14 mouse cellular contexts compared by ENCODE assay signal in genomic region chr11:76427781-76428180, GRCm38 (mm10). TPM values are rescaled to one million over a fixed set of nuclear protein-coding genes. Genes with fewer than 3 reads are reported as not detected.
DNase-seq lines count a peak whose midpoint lies in the region; ATAC-seq and TF ChIP-seq lines count a peak whose summit lies in the region.
"Had no signal": no experiment of that assay in that cellular context is flagged by ENCODE, and none has a peak within 500 bp of the region (broad histone marks: within the 10 kb centered on the region; RNA-seq: fewer than 3 reads in every experiment).

No protein-coding gene starts in this region.

- no peak for DNase-seq in hindbrain, postnatal 0 days (ENCODE audit: low spot score)
- DNase-seq in right cerebral cortex, adult 18-20 months = peak; percentile 49
- DNase-seq in right cerebral cortex, adult 2 months (ENCODE audit: low spot score in 2 of 2) = no peak
- no peak for DNase-seq in thymus, postnatal 4 days
- DNase-seq in embryo, embryonic 9.5 days (ENCODE audit: extremely low spot score) = no peak
- DNase-seq: cerebellum, postnatal 14 days; embryo, embryonic 11 days; thymus, postnatal 36 days had no signal

- no peak overlapping the region for H3K4me3 ChIP-seq in hindbrain, embryonic 13.5 days
- H3K4me3 ChIP-seq in hindbrain, postnatal 0 days (ENCODE audit: low read length) = no peak overlapping the region
- H3K4me3 ChIP-seq in heart, embryonic 12.5 days = no peak overlapping the region
- H3K4me3 ChIP-seq: forebrain, embryonic 13.5 days; limb, embryonic 15.5 days; neural tube, embryonic 13.5 days had no signal

- ATAC-seq in hindbrain, embryonic 13.5 days (ENCODE audit: low FRiP score) = no peak
- no peak for ATAC-seq in hindbrain, postnatal 0 days
- ATAC-seq in heart, embryonic 12.5 days (ENCODE audit: insufficient number of reproducible peaks, low FRiP score) = peak; percentile 40; the same call in 1 of the 2 replicates
- ATAC-seq: forebrain, embryonic 13.5 days had no signal

- H3K9ac ChIP-seq in hindbrain, embryonic 13.5 days = no peak overlapping the region
- H3K9ac ChIP-seq in hindbrain, postnatal 0 days (replicated peaks; ENCODE audit: low read length) = no peak overlapping the region
- H3K9ac ChIP-seq in heart, embryonic 12.5 days = 0 out of 2 replicates have a peak overlapping the region, but pooled peaks have one; percentile 48
- H3K9ac ChIP-seq: forebrain, embryonic 13.5 days; limb, embryonic 15.5 days; neural tube, embryonic 13.5 days had no signal

- 0 out of 2 replicates have a peak overlapping the region, but pooled peaks have one; percentile 15 for H3K27ac ChIP-seq in hindbrain, embryonic 13.5 days
- H3K27ac ChIP-seq in hindbrain, postnatal 0 days = no peak overlapping the region
- peak overlapping the region; percentile 91 for H3K27ac ChIP-seq in heart, embryonic 12.5 days (ENCODE audit: poor library complexity, severe bottlenecking)
- H3K27ac ChIP-seq: forebrain, embryonic 13.5 days; kidney, postnatal 0 days; limb, embryonic 15.5 days; neural tube, embryonic 13.5 days had no signal

- H3K27me3 ChIP-seq in hindbrain, embryonic 13.5 days = no peaks in the 10 kb centered on the region
- no peaks in the 10 kb centered on the region for H3K27me3 ChIP-seq in hindbrain, postnatal 0 days (ENCODE audit: insufficient read depth, low read length)
- H3K27me3 ChIP-seq in heart, embryonic 12.5 days (replicated peaks) = no peaks in the 10 kb centered on the region
- H3K27me3 ChIP-seq: forebrain, embryonic 13.5 days; limb, embryonic 15.5 days; neural tube, embryonic 13.5 days had no signal

- H3K36me3 ChIP-seq in hindbrain, embryonic 13.5 days = peaks cover 74% of the 10 kb centered on the region
- peaks cover 20% of the 10 kb centered on the region; the same call in 1 of the 2 replicates for H3K36me3 ChIP-seq in hindbrain, postnatal 0 days (ENCODE audit: insufficient read depth, low read length)
- peaks cover 24% of the 10 kb centered on the region for H3K36me3 ChIP-seq in heart, embryonic 12.5 days

- 67% methylated on average over 3 of the region's 3 CpGs for WGBS in hindbrain, embryonic 13.5 days
- WGBS in hindbrain, postnatal 0 days = 69% methylated on average over 3 of the region's 3 CpGs
- 32% methylated on average over 3 of the region's 3 CpGs for WGBS in heart, embryonic 12.5 days

- peaks cover 23% of the 10 kb centered on the region for H3K4me1 ChIP-seq in hindbrain, embryonic 13.5 days (replicated peaks)
- peaks cover 12% of the 10 kb centered on the region; the same call in 1 of the 2 replicates for H3K4me1 ChIP-seq in hindbrain, postnatal 0 days (ENCODE audit: insufficient read depth, low read length)
- peaks cover 80% of the 10 kb centered on the region for H3K4me1 ChIP-seq in heart, embryonic 12.5 days (replicated peaks)

- H3K9me3 ChIP-seq in hindbrain, embryonic 13.5 days = no peaks in the 10 kb centered on the region
- H3K9me3 ChIP-seq in hindbrain, postnatal 0 days (ENCODE audit: low read length) = no peaks in the 10 kb centered on the region
- no peaks in the 10 kb centered on the region for H3K9me3 ChIP-seq in heart, embryonic 12.5 days (replicated peaks)
- H3K9me3 ChIP-seq: forebrain, embryonic 13.5 days; limb, embryonic 15.5 days; neural tube, embryonic 13.5 days had no signal

- no peak for TF ChIP-seq CTCF in hindbrain, postnatal 0 days (IDR thresholded peaks at IDR 0.05; ENCODE audit: low read depth)

- H3K4me2 ChIP-seq in hindbrain, embryonic 13.5 days = no peak overlapping the region
- no peak overlapping the region for H3K4me2 ChIP-seq in hindbrain, postnatal 0 days (ENCODE audit: low read depth, low read length)
- peak overlapping the region; percentile 33; the same call in 1 of the 2 replicates for H3K4me2 ChIP-seq in heart, embryonic 12.5 days
- H3K4me2 ChIP-seq: forebrain, embryonic 13.5 days; limb, embryonic 15.5 days; neural tube, embryonic 13.5 days had no signal

RNA-seq across cellular contexts. Expression of gene Timm22, which starts 21.0 kb away (rescaled TPM):
- 116 and 119 TPM in 2 replicates for polyA plus RNA-seq in hindbrain, embryonic 13.5 days (2015; fragmentation: Nextera tagmentation; extraction: Ambion mirVana)
- total RNA-seq in hindbrain, postnatal 0 days (2014; rRNA removed) = 49.8 and 112 TPM in 2 replicates
- 104 and 106 TPM in 2 replicates for polyA plus RNA-seq in hindbrain, postnatal 0 days (2015; fragmentation: Nextera tagmentation; extraction: Ambion mirVana)
- 94.5 and 102 TPM in 2 replicates for polyA plus RNA-seq in heart, embryonic 12.5 days (2016; fragmentation: Nextera tagmentation; extraction: Ambion mirVana)

RNA-seq across cellular contexts. Expression of gene Nxn, which starts 28.8 kb away (rescaled TPM):
- polyA plus RNA-seq in hindbrain, embryonic 13.5 days (2015; fragmentation: Nextera tagmentation; extraction: Ambion mirVana) = 30.4 and 35.6 TPM in 2 replicates
- 36.6 and 41.3 TPM in 2 replicates for total RNA-seq in hindbrain, postnatal 0 days (2014; rRNA removed)
- polyA plus RNA-seq in hindbrain, postnatal 0 days (2015; fragmentation: Nextera tagmentation; extraction: Ambion mirVana) = 21.2 and 22.3 TPM in 2 replicates
- 32.2 TPM in 2 replicates for polyA plus RNA-seq in heart, embryonic 12.5 days (2016; fragmentation: Nextera tagmentation; extraction: Ambion mirVana)
